Mouse (Mus musculus): ENCODE results near the gene Ern1.

DNA sequence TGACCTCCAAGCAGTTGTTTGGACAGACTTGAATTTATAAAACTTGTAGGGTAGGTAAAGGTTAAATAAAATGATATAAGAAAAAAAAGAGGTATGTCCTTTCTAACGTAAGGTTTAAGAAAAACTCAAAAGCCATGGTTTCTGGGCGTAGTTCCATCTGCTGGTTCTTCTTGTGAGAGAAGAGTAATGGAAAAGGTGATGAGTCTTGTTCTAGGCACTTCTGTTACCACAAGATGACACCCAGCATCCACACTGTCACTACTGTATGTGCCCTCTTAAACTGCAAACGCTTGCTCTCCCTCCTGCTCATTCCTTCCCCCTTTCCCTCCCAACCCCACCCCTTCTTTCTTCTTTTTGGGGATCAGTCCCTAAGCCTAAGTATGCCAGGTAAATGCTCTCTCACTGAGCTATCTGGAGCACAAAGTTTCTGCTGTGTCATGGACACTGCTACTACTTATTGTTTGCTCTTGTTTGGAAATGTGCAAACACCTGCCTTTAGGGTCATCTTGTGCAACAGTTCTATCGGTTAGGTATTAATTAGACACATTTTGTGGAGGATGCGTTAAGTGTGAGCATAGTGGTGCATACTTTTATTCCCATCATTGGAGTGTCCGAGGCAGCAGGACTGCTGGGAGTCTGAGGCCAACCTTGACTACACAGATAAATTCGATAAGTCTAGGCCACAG lies 5.5 kb upstream of the Ern1 start:
- no peak for TF ChIP-seq CTCF (IDR thresholded peaks at IDR 0.05; ENCODE audit: borderline replicate concordance, extremely low read depth, insufficient read depth, insufficient read length)
- no peak for TF ChIP-seq POLR2A (IDR thresholded peaks at IDR 0.05; ENCODE audit: borderline replicate concordance, extremely low read depth, insufficient read depth, insufficient read length, poor library complexity, severe bottlenecking)
